Mouse (Mus musculus) G1E (cell line): ENCODE results near the gene Mboat1. TPM values are rescaled to one million over a fixed set of nuclear protein-coding genes. Genes with fewer than 3 reads are reported as not detected.

ENCODE experiments used
- ATAC-seq: 2 replicates; pipeline ENCODE4 v1.8.0; 2016; ENCODE audit warnings: mild to moderate bottlenecking; ENCODE audit not compliant: insufficient number of reproducible peaks, poor library complexity, low FRiP score, severe bottlenecking; ENCODE audit errors: extremely low read depth
- DNase-seq: peaks from one replicate; pipeline ENCODE4 v3.0.0; 2012; ENCODE audit warnings: low spot score
- H3K27me3 ChIP-seq: 2 replicates; pipeline ENCODE4 v1.6.1; 2012; ENCODE audit warnings: mild to moderate bottlenecking, low read length, inconsistent platforms; ENCODE audit not compliant: insufficient read depth
- H3K36me3 ChIP-seq: replicated peaks from 2 replicates; pipeline ENCODE3; 2012; ENCODE audit warnings: mild to moderate bottlenecking, inconsistent platforms
- H3K4me1 ChIP-seq: 2 replicates; pipeline ENCODE4 v1.6.1; 2012; ENCODE audit warnings: low read depth, low read length, inconsistent platforms, mixed read lengths; ENCODE audit not compliant: insufficient read depth
- H3K4me3 ChIP-seq: 2 replicates; pipeline ENCODE4 v1.5.1; 2012; ENCODE audit warnings: low read depth, mild to moderate bottlenecking, inconsistent platforms, low read length, moderate library complexity, mixed read lengths
- H3K9me3 ChIP-seq: replicated peaks from 2 replicates; pipeline ENCODE4 v1.6.1; 2012; ENCODE audit warnings: inconsistent platforms
- CTCF ChIP-seq: IDR thresholded peaks from 2 replicates; pipeline ENCODE4 v1.5.1; 2012; ENCODE audit warnings: low read depth, low read length, inconsistent platforms, mixed read lengths
- GATA1 ChIP-seq: IDR thresholded peaks from 2 replicates; pipeline ENCODE4 v1.6.1; 2012; ENCODE audit warnings: borderline replicate concordance, low read length, inconsistent platforms, mixed read lengths
- GATA2 ChIP-seq: IDR thresholded peaks from 2 replicates; pipeline ENCODE4 v1.6.1; 2012; ENCODE audit warnings: low read depth, low read length, inconsistent platforms, borderline replicate concordance
- POLR2AphosphoS5 ChIP-seq: IDR thresholded peaks from 2 replicates; pipeline ENCODE4 v1.6.1; 2012; ENCODE audit warnings: low read depth, low read length, inconsistent platforms; ENCODE audit not compliant: insufficient replicate concordance
- TAL1 ChIP-seq: conservative IDR thresholded peaks from 2 replicates; pipeline ENCODE4 v1.6.1; 2012; ENCODE audit warnings: low read depth, low read length, inconsistent platforms, mixed read lengths
- polyA plus RNA-seq: library from polyadenylated mRNA; stranded (reverse); fragments of >175 nt; gene quantifications from 2 replicates; pipeline ENCODE4 v1.2.3, GENCODE M21; 2012
- total RNA-seq, 2 experiments: library from RNA; stranded (forward) in 1 of 2; stranded (reverse) in 1 of 2; fragments of 200-1000 nt in 1 of 2; fragments of >200 nt in 1 of 2; fragmentation: Nextera tagmentation in 1 of 2; gene quantifications; 2 replicates each; pipeline ENCODE4 v1.2.3; 2014 to 2017

Mboat1 gene
- total and polyA plus RNA-seq, 3 experiments: 0.49 TPM; not detected in 2

GRCm38 (mm10) chr13:30136923-30137629 lies 787 bp downstream of the Mboat1 start:
- H3K36me3 ChIP-seq: no peaks in the 10 kb centered on the region
- no peak overlapping the region for H3K4me3 ChIP-seq

GRCm38 (mm10) chr13:30137951-30138350 lies 1.7 kb downstream of the Mboat1 start:
- DNase-seq: no peak
- ATAC-seq: no peak
- no peak overlapping the region for H3K4me3 ChIP-seq
- H3K36me3 ChIP-seq: no peaks in the 10 kb centered on the region
- H3K27me3 ChIP-seq: peaks cover 7% of the 10 kb centered on the region
- no peaks in the 10 kb centered on the region for H3K9me3 ChIP-seq
- no peak for TF ChIP-seq TAL1
- H3K4me1 ChIP-seq: no peaks in the 10 kb centered on the region

More at GRCm38 (mm10) chr13:30136923-30137629, 787 bp downstream of the Mboat1 start:
- ATAC-seq (no peak), DNase-seq (no peak)
- Histone ChIP-seq H3K9me3 (no peaks in the 10 kb centered on the region), H3K27me3 (peaks cover 7% of the 10 kb centered on the region), H3K4me1 (no peaks in the 10 kb centered on the region)
- TF ChIP-seq TAL1 (no peak), GATA1 (no peak), GATA2 (no peak), POLR2AphosphoS5 (no peak), CTCF (no peak)

GRCm38 (mm10) chr13:30140149-30140548 lies 3.9 kb downstream of the Mboat1 start:
- Histone ChIP-seq H3K4me3 (no peak overlapping the region), H3K4me1 (no peaks in the 10 kb centered on the region), H3K36me3 (no peaks in the 10 kb centered on the region), H3K27me3 (peaks cover 4% of the 10 kb centered on the region; the same call in 1 of the 2 replicates), H3K9me3 (no peaks in the 10 kb centered on the region)
- no peak for ATAC-seq
- no peak for DNase-seq
- TF ChIP-seq CTCF (no peak), TAL1 (no peak), POLR2AphosphoS5 (no peak), GATA2 (no peak), GATA1 (no peak)

GRCm38 (mm10) chr13:30140646-30141045 lies 4.4 kb downstream of the Mboat1 start:
- H3K27me3 ChIP-seq: peaks cover 4% of the 10 kb centered on the region; the same call in 1 of the 2 replicates
- TF ChIP-seq TAL1 (no peak), POLR2AphosphoS5 (no peak), CTCF (no peak), GATA2 (no peak)
- no peak overlapping the region for H3K4me3 ChIP-seq

DNA sequence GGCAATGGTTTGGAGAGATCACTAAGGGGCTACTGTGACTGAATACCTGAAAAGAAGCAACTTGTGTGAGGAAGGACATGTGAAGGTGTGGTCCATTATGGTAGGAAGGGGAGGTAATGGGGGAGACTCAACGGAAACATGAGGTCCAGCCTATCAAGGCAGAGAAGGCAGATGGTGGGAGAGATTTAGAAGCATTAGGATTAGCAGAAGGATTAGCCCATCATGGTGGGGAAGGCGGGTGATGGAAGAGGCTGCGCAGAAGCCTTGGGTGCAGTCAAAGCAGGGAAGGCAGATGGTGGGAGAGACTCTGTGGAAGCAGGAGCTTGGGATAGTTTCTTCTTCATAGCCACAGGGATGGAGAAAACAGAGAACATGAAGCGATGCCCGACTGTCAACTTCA lies 5.7 kb downstream of the Mboat1 start:
- ATAC-seq: no peak

More at GRCm38 (mm10) chr13:30140646-30141045, 4.4 kb downstream of the Mboat1 start:
- Histone ChIP-seq H3K4me1 (no peaks in the 10 kb centered on the region), H3K9me3 (no peaks in the 10 kb centered on the region), H3K36me3 (no peaks in the 10 kb centered on the region)
- no peak for ATAC-seq
- no peak for DNase-seq

DNA sequence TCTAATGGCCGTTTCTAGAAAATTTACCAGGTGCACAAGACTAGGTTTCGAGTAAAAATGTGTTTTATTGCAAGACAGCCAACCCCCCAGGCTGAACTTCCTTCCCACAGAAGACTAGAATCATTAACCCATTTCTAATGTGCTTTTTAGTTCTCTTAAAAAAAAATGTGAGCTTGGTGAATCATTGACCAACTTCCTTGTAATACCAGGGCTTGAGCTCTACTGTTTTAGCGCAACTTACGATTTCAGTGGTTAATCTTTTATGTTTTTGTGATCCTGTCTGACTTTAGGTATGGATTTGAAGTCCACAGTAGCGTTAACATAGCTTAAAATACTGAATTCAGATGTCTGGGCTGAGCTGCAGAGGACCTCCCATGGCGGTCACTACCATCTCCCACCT lies 10.2 kb downstream of the Mboat1 start:
- H3K4me1 ChIP-seq: no peaks in the 10 kb centered on the region
- H3K27me3 ChIP-seq: peaks cover 6% of the 10 kb centered on the region
- no peak for DNase-seq
- no peaks in the 10 kb centered on the region for H3K9me3 ChIP-seq
- TF ChIP-seq GATA1 (no peak), POLR2AphosphoS5 (no peak), GATA2 (no peak), CTCF (no peak), TAL1 (no peak)
- no peak for ATAC-seq
- H3K36me3 ChIP-seq: no peaks in the 10 kb centered on the region
- no peak overlapping the region for H3K4me3 ChIP-seq

More for the DNA sequence above, 5.7 kb downstream of the Mboat1 start:
- no peak for TF ChIP-seq GATA1
- no peak for TF ChIP-seq TAL1
- TF ChIP-seq POLR2AphosphoS5: no peak
- no peak for TF ChIP-seq GATA2
- TF ChIP-seq CTCF: no peak
- Histone ChIP-seq H3K4me1 (no peaks in the 10 kb centered on the region), H3K27me3 (peaks cover 2% of the 10 kb centered on the region; the same call in 1 of the 2 replicates), H3K36me3 (no peaks in the 10 kb centered on the region), H3K4me3 (no peak overlapping the region), H3K9me3 (no peaks in the 10 kb centered on the region)
- DNase-seq: no peak

DNA sequence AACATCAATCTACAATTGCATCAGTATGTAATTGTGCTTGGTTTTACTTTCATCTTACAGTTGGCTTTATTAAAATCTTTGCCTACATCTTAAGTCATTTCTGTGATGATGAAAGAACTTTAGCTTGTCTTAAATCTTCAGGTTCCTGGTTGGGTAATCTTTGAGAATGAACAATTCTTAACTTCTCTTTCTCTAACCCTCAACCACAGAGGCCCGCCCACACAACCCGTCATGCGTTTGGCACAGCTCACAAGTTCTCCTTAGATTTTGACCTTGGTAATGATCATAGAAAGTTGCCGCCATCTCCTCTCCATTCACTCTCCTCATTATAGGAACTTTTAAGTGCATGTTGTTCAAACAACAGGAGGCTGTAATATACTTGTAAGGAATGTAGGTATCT lies 18.0 kb downstream of the Mboat1 start:
- ATAC-seq: no peak
- no peak overlapping the region for H3K4me3 ChIP-seq
- no peaks in the 10 kb centered on the region for H3K36me3 ChIP-seq
- no peaks in the 10 kb centered on the region for H3K4me1 ChIP-seq
- H3K9me3 ChIP-seq: no peaks in the 10 kb centered on the region
- no peak for DNase-seq
- TF ChIP-seq GATA1 (no peak), POLR2AphosphoS5 (no peak), GATA2 (no peak), TAL1 (no peak), CTCF (no peak)
- H3K27me3 ChIP-seq: peaks cover 5% of the 10 kb centered on the region; the same call in 1 of the 2 replicates
